Mouse (Mus musculus): ENCODE measurements around the gene Slc4a8. TPM values are rescaled to one million over a fixed set of nuclear protein-coding genes. Genes with fewer than 3 reads are reported as not detected.
A peak's percentile ranks its signal among the peaks of the same experiment; 100 is the strongest.
"Not testable (repeated sequence)": the region's sequence is repeated elsewhere in the genome, so short reads cannot be mapped to it uniquely, and the experiment has no call there.

Gene Slc4a8
- total RNA-seq, 1 experiment from 2014 or later: 1.4 TPM

DNA sequence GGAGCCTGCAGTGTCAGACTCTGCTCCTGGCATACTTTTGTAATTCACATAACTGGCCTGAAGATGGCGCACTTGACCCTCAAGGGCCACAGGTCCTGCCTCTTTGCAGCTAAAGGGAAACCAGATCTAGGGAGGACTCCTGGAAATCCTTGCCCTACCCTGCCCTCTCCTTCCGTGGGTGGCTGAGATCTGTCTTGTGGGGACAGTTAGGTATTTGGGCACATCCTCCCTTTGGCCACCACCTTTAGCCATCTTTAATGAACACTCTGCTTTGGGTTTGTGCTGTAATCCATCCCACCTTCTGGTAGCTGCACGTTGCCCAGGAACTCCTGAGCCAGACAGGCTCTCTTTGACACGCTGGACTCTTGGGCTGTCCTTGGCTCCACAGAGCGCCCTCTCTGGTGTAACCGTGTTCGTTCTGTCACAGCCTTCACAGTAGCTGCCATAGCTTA is 4.0 kb upstream of the Slc4a8 start:
- ATAC-seq (replicated peaks in 1 of 2; ENCODE audit: insufficient read depth in 1 of 2, low FRiP score in 2 of 2, low TSS enrichment in 1 of 2, low read depth in 1 of 2, poor library complexity in 2 of 2, severe bottlenecking in 2 of 2): peak; percentile 70 to 74

DNA sequence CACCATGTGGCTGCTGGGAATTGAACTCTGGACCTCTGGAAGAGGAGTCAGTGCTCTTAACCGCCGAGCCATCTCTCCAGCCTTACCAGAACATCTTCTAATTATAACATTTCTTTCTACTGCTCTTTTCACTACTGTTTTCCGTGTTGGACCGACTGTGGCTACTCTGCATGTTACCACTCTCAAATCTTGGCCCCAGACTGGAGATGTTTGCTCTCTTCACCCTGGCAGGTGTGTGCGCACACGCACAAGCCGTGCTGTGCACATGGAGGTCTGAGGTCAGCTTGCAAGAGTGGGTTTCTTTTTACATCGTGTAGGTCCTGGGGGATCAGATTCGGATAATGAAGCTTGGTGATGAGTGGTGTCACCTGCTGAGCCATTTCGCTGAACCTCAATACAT is 2.3 kb upstream of the Slc4a8 start:
- ATAC-seq (replicated peaks in 1 of 2; ENCODE audit: insufficient read depth in 1 of 2, low FRiP score in 2 of 2, low TSS enrichment in 1 of 2, low read depth in 1 of 2, poor library complexity in 2 of 2, severe bottlenecking in 2 of 2): no peak

DNA sequence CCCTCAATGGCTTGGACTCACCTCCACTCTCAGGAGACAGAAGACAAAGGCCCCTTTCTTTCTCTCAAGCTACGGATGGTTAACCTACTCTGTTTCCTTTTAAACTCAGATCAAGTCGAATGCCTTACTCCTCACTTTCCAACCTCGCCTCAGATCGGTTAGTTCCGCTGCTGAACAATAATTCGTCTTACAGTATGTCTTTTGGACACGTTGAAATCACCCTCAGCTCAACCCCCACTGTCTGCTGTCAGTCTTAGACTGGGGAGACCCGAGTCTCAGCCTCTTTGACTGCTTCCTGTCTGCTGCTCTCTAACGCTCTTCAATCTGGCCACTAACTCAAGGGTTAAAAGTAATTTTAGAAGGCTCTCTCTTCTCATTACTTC is 520 bp upstream of the Slc4a8 start:
- ATAC-seq (replicated peaks in 1 of 2; ENCODE audit: insufficient read depth in 1 of 2, low FRiP score in 2 of 2, low TSS enrichment in 1 of 2, low read depth in 1 of 2, poor library complexity in 2 of 2, severe bottlenecking in 2 of 2): no peak

DNA sequence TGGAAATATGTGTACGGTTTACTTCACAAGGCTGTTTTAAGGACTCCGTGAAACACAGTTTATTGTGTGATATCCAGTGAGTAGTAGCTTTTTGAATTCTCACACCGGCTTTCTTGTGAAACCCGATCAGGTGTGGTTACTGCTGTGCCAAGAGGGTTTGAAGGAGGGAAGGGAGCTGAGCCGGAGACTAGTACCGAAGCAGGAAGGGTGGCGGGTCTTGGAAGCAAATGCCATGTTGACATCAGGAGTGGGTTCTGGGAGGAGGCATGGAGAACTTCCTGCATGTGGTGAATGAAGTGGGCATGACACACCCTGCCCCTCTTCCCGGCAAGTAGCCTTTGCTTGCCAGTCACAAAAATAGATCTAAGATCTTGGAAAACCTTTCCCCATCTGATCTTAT is 1.1 kb downstream of the Slc4a8 start:
- ATAC-seq (replicated peaks in 1 of 2; ENCODE audit: insufficient read depth in 1 of 2, low FRiP score in 2 of 2, low TSS enrichment in 1 of 2, low read depth in 1 of 2, poor library complexity in 2 of 2, severe bottlenecking in 2 of 2): no peak

DNA sequence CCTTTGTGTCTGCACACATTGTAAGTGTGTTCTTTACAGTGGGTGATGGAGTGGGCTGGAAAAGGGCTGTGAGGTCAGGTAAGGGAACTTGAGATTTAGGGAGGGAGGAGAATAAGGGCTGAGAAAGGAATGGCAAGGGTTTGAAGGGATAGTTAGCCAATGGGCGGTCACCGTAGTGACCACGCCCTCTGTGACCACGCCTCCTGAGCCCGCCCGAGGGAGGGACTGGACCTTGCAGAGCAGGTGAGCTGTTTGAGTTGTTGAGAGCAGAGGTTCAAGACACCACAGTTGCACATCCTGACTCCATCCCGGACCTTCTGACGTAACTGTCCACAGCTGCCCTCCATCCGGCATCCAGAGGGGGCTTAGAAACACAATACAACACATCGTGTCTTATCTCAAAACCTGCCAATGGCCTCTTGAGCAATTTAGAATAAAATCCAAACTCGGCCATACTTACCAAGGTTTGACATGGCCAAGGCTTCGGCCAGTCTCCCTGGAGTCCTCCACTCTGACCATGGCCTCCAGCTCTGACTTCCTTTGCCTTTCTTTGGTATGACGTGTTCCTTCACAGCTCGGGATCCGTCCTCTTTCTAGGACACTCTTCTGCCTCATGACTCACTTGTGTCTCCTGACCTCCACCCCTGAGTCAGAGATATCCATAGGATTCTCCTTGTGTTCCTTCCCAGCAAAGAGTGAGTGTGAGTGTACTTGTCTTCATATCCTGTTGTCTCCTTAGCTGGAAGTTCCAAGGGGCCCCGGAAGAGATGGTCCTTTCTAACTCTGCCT is 2.8 kb downstream of the Slc4a8 start:
- ATAC-seq (replicated peaks in 1 of 2; ENCODE audit: insufficient read depth in 1 of 2, low FRiP score in 2 of 2, low TSS enrichment in 1 of 2, low read depth in 1 of 2, poor library complexity in 2 of 2, severe bottlenecking in 2 of 2): no peak

DNA sequence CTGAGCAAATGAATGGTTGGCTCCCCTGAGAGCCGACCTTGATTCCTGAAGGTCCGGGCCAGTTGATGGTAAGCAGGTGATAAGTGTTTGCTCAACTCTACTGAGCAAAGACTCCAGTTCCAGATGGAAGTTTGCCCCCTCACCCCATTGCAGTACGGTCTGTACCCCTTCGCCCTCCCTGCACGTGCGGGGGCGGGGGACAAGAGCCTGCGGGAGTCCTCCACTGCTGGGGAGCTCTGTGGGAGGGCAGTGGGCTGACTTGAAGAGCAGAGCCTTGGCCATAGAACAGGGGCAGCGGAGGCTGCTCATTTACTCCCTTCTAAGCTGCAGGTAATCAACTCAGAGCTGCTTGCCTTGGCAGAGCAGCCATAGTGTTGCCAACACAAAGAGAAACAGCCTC is 5.3 kb downstream of the Slc4a8 start:
- no peak for ATAC-seq (replicated peaks in 1 of 2; ENCODE audit: insufficient read depth in 1 of 2, low FRiP score in 2 of 2, low TSS enrichment in 1 of 2, low read depth in 1 of 2, poor library complexity in 2 of 2, severe bottlenecking in 2 of 2)

DNA sequence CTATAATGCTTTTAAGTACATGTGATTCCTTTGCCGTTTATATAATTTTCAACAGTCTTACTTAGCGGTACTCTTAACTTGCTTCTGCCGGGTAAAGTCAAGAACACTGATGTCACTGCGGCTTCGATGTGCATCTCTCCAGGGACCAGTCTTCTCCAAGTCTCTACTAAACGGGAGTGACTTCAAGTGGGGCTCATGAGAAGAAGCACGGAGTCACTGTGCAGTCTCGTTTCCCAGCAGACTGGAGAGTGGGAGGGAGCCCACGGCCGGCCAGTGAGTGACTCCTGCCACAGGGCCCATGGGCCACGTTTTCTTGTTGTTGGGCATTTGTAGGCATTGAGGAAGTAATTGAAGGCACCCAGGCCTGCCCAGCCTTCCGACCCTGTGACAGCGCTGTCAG is 6.3 kb downstream of the Slc4a8 start:
- ATAC-seq (replicated peaks in 1 of 2; ENCODE audit: insufficient read depth in 1 of 2, low FRiP score in 2 of 2, low TSS enrichment in 1 of 2, low read depth in 1 of 2, poor library complexity in 2 of 2, severe bottlenecking in 2 of 2): no peak

DNA sequence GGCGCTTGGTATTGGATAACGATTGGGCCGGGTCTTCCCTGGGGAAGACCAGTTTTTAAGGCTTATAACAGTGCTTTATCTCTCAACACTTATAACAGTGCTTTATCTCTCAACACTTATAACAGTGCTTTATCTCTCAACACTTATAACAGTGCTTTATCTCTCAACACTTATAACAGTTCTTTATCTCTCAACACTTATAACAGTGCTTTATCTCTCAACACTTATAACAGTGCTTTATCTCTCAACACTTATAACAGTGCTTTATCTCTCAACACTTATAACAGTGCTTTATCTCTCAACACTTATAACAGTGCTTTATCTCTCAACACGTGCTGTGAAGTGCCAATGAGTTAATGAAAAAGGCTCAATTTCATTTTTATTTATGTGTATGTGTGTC is 7.5 kb downstream of the Slc4a8 start:
- ATAC-seq (replicated peaks in 1 of 2; ENCODE audit: insufficient read depth in 1 of 2, low FRiP score in 2 of 2, low TSS enrichment in 1 of 2, low read depth in 1 of 2, poor library complexity in 2 of 2, severe bottlenecking in 2 of 2): not testable (repeated sequence)

DNA sequence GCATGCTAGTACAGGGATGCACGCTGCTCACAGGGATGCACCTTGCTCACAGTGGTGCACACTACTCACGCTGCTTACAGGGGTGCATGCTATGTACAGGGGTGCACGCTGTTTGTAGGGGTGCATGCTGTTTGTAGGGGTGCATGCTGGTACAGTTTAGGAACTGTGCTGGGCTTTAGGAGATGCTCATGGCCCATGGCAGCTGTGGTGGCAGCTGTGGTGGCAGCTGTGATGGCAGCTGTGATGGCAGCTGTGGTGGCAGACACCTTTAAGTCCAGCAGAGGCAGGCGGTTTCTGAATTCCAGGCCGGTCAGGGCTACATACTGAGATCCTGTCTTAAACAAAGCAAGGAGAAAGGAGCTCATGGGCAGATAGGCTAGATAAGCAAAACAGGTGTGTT is 8.8 kb downstream of the Slc4a8 start:
- no peak for ATAC-seq (replicated peaks in 1 of 2; ENCODE audit: insufficient read depth in 1 of 2, low FRiP score in 2 of 2, low TSS enrichment in 1 of 2, low read depth in 1 of 2, poor library complexity in 2 of 2, severe bottlenecking in 2 of 2)

DNA sequence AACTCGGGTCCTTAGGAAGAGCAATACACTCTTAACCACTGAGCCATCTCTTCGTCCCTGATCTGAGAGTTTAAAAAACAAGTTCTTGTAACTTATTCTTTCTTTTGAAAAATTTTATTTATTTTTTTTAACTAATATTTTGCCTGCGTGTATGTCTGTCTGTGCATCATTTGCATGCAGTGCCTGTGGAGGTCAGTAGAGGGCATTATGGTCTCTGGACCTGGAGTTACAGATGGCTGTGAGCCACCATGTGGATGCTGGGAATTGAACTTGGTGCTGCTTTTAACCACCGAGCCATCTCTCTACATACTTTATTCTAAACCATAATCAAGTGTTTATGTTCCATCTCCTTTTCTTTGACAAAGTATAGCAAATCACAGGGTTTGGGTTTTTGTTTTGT is 11.1 kb downstream of the Slc4a8 start:
- ATAC-seq (replicated peaks in 1 of 2; ENCODE audit: insufficient read depth in 1 of 2, low FRiP score in 2 of 2, low TSS enrichment in 1 of 2, low read depth in 1 of 2, poor library complexity in 2 of 2, severe bottlenecking in 2 of 2): no peak

DNA sequence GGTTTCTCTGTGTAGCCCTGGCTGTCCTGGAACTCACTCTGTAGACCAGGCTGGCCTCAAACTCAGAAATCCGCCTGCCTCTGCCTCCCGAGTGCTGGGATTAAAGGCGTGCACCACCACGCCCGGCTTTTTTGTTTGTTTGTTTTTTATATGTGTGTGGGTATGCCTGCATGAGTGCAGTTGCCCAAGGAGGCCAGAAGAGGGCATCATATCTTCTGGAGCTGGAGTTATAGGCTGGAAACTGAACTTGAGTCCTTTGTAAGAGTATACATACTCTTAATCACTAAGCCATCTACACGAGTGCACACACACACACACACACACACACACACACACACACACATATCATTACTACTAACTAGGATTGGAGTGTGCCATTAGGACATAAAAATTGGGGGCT is 12.3 kb downstream of the Slc4a8 start:
- ATAC-seq (replicated peaks in 1 of 2; ENCODE audit: insufficient read depth in 1 of 2, low FRiP score in 2 of 2, low TSS enrichment in 1 of 2, low read depth in 1 of 2, poor library complexity in 2 of 2, severe bottlenecking in 2 of 2): not testable (repeated sequence)

DNA sequence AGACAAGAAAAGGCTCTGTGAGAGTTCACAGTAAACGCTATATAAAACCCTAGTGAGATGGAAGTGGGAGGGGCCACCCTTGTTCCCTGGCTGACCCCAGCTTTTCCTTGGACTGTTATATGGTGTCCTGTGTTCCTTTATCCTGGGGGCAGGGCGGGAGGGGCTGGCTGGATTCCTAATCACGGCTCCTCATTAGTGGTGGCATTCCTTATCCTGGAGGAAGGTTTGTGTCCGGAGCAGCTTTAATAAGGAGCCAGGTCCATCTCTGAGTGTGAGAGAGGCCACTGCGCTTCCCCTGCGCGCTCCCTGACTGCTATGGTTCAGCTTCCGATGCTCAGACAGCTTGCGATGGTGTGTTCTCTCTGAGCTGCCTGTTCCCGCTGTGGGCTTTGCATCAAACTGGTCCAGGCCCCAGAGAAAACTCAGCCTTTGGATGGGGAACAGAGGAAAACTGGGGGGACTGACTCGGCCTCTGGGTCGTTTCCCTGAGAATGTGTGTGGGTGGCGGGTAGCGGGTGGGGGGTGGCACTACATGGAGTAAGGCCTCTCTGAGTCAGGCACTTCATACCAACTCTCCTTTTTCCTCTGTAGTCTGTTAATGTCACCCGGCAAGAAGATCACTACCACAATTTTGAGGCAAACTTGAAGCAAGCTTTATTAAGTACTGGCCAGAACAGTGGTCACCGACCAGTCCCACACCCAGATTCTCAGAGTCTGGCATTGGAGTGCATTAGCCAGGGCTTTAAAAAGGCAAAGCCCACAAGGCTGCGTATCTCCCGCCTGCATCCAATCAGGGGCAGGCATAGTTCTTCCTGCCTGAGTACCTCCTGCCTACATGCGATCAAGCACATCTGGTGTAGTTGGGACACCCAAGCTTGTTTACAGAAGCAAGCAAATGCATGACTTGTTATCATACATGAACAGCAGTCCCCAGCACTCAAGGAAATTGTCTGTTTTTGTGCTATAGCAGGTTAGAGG is 13.9 kb downstream of the Slc4a8 start:
- ATAC-seq (replicated peaks in 1 of 2; ENCODE audit: insufficient read depth in 1 of 2, low FRiP score in 2 of 2, low TSS enrichment in 1 of 2, low read depth in 1 of 2, poor library complexity in 2 of 2, severe bottlenecking in 2 of 2): no peak

DNA sequence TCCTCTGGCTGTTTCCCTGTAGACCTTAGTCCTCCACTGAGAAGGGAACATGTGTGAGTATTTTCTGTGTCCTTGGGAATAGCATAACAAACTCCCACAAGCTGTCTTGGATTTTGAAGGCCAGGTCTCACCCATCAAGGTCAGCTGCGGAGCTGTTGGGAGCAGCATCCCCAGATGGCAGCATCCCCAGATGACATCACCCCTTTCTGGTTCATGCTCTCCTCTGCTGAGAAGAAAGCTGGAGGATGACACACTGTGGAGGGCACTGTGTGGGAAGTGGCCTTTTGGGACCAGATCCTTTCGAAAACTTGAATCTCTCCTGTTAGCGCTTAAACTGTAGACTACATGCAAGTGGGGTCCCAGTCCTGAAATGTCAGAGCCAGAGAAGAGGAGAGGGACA is 14.9 kb downstream of the Slc4a8 start:
- ATAC-seq (replicated peaks in 1 of 2; ENCODE audit: insufficient read depth in 1 of 2, low FRiP score in 2 of 2, low TSS enrichment in 1 of 2, low read depth in 1 of 2, poor library complexity in 2 of 2, severe bottlenecking in 2 of 2): no peak

DNA sequence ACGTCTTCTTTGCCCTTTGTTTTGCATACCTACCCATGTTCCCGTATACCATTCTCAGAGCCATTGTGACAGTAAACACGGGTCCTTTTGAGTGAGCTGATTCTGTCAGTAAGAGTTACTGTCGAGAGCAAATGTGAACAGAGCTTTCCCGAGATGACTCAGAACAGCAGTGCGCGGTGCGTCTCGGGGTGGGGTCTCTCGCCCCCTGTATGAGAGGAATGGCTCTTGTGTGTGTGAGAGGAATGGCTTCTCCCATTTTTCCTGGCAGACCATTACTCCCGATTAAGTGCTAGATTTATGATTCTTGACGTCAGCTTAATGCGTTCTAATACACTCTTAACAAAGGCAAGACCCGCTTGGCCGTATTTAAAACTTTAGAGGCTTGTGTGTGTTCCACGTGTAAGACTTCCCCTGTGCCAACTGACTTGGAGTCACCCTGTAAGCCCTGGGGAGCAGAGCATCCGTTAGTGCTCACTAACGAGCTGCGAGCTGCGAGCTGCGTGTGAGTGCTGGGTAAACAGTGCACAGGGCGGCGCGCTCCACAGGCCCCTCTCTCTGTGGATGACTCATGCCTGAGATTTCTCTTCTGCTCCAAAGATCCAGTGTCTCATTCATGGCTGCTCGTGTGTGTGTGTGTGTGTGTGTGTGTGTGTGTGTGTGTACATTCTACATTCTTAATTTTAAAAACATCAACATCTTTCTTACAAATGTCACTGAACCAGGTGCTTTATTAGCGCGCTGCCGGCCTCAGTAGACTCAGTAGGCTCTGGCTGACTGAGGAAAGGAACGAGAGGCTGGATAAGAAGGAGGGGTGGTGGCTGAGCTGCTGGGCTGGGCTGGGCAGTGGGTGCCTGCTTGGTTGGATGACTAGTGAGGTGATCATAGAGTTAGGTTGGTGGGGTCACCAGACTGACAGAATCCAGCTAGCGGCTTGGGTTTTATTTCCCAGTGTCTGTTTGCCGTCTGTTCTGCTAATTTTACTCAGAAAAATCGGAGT is 15.8 kb downstream of the Slc4a8 start:
- no peak for ATAC-seq (replicated peaks in 1 of 2; ENCODE audit: insufficient read depth in 1 of 2, low FRiP score in 2 of 2, low TSS enrichment in 1 of 2, low read depth in 1 of 2, poor library complexity in 2 of 2, severe bottlenecking in 2 of 2)

DNA sequence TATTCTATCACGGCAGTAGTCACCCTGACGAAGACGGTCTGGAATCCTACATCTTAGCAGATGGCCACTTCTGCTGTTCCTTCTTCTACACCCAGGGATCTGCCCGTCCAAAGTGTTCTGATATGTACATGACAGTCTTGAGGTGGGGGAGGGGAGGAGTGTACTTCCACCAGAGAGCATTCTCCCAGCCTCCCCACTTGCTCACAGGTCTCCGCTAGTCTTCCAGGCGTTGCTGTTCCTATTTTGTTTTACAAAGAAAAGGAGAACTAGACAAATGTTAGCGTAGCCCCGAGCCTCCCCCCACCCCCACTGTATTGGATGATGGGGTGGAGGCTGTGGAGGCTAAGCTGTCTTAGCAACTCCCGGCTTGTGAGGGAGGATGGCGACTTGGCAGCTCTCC is 18.3 kb downstream of the Slc4a8 start:
- no peak for ATAC-seq (replicated peaks in 1 of 2; ENCODE audit: insufficient read depth in 1 of 2, low FRiP score in 2 of 2, low TSS enrichment in 1 of 2, low read depth in 1 of 2, poor library complexity in 2 of 2, severe bottlenecking in 2 of 2)

DNA sequence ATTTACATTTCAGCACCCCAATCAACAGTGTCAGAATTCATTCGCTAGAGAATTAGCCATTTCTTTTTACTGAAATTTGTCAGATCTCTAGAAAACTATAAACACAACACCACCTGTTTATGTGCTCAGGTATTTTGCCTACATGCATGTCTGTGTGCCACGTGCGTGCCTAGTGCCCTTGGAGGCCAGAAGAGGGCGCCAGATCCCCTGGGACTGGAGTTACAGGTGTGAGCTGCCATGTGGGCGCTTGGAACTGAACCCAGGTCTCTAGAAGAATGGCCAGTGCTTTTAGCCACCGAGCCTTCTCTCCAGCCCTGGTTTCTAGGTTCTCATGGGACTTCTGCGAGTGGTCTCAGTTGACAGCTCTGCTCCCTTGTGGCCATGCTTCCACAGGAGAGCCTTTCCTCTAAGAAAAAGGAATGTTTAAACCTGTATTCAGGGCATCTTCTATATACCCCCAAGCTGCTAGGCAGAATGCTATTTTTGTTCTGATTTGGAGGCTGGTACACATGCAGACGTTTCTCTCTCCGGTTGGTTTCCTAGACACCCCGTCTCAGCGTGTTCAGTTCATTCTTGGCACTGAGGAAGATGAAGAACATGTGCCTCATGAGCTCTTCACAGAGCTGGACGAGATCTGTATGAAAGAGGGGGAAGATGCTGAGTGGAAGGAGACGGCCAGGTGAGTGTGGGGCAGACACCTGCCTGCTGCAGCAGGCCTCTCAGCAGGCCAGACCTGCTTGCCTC is 21.9 kb downstream of the Slc4a8 start:
- ATAC-seq (replicated peaks in 1 of 2; ENCODE audit: insufficient read depth in 1 of 2, low FRiP score in 2 of 2, low TSS enrichment in 1 of 2, low read depth in 1 of 2, poor library complexity in 2 of 2, severe bottlenecking in 2 of 2): no peak

DNA sequence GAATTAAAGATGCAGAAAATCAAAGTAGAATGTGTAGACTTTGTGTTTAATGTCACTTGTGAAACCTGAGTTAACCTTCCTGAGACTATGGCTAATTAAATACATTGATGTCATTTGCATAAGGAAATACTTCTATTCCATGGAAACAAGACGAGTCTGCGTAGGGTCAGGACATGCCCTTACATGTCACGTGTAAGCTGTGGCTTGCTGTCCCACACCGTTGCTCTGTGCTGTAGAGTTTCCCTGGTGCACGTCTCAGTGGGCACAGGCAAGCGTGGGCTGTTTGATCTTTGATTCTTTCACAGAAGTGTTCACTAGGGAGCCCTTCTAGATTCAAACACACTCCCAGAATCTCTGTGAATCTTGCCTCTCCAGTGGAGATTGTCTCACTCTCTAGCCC is 28.7 kb downstream of the Slc4a8 start:
- ATAC-seq (replicated peaks in 1 of 2; ENCODE audit: insufficient read depth in 1 of 2, low FRiP score in 2 of 2, low TSS enrichment in 1 of 2, low read depth in 1 of 2, poor library complexity in 2 of 2, severe bottlenecking in 2 of 2): no peak

All from hematopoietic stem cell, adult 5-6 weeks (primary cell).